Mouse (Mus musculus) urinary bladder, postnatal 10 days (tissue): ENCODE data around the gene Olfr544.

Source experiments
- DNase-seq: peaks from one replicate; pipeline ENCODE4 v3.0.0; 2022; ENCODE audit warnings: low spot score

The Olfr544 gene

DNA sequence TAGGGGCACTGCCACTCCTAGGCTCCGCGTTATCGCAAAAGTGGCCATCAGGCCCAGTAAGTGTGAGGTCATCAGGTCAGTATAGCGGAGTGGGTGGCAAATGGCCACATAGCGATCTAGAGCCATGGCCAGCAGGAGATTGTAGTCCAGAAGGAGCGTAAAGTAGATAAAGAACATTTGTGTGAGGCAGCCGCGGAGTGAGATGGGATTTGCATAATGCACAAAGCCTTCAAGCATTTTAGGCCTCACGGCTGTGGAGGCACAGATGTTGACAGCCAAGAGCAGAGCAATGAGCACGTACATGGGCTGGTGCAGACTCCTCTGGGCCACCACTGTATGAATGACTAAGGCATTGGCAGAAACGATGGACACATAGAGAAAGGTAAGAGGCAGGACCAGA lies 10.7 kb downstream of the Olfr544 start:
- no peak for DNase-seq

DNA sequence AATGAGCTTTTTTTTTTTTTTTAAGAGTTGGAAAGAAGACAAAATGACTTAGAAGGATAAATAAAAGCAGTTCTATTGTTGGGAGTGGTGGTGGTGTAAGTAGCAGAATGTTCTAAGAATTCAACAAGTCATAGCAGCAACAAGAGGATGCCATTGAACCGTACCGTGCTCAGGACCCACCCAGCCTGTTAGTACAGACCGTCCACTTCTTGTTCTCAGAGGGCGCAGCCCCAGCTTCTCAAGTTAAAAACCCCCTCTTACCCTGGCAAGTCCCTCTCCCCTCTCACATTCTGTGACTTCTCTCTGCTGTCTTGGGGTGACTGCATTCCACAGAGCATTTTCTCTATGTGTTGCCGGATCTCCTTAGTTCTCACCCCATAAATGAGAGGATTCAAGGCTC lies 11.5 kb downstream of the Olfr544 start:
- DNase-seq = no peak

DNA sequence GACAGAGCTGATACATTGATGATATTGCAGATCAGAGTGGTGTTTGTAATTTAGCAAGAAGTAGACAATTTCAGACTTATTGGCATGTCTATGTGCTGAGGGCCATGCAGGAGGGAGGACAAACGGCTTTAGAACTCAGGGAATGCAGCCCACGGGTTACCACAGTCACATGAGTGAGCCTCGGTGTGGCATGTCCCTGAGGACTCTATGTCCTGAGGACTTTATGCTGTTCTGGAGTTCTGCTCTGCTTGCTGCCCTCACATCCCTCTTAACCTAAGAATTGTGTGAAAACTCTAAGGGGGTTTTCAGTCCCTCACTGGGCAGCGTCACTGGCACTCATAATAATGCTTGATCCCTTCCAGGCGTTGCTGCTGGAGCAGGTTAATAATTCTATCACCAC lies 15.4 kb downstream of the Olfr544 start:
- DNase-seq = no peak

DNA sequence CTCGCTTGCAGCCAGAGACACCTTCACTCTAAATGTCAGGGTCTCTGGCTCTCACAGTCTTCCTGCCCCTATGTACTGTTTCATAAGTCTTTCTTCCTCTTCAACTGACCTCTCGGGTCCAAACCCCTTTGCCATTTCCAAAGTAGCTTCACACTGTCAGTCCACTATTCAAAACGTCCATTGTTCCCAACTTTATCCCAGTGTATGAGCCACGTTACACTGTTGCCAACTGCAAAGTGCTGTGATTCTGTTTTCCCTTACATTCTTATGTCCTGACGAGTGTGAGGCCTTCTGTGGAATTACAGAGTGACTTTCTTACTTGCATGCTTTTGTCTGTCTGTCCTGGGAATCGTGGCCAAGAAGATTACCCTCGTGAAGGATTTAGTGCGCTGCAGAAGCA lies 20.5 kb downstream of the Olfr544 start:
- no peak for DNase-seq

DNA sequence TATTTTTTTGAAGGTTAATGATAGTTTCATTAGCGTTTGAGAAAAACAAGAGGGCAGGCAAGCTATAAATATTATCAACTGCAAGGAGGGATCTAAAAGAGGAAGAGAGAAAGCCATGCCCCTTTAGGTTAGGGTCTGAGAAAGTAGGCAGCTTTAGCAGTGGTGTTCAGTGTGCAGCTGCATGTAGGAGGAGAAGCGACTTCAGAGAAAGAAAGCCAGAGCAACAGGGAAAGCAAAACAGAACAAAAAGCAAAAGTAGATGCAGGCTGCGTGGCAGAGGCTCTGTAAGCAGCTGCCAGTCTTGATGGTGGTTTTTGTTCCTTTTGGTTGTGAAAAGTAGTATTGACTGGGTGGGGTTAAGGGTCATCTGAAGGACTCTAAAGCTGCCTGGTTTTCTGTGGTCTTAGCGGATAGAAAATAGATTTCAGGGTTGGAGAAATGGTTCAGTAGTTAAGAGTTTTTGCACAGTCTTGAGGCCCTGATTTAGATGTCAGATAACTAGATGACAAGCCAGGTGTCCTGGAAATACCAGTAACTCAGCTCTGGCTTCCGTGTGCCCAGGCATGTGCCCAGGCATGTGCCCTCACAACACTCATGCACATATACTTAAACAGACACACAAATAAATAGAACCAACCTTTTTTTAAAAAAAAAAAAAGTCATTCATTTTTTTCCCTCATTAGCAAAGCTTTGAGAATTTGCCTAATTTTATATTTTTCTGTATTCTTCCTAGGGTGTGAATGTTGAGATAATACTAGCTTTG lies 29.3 kb downstream of the Olfr544 start:
- DNase-seq = no peak

DNA sequence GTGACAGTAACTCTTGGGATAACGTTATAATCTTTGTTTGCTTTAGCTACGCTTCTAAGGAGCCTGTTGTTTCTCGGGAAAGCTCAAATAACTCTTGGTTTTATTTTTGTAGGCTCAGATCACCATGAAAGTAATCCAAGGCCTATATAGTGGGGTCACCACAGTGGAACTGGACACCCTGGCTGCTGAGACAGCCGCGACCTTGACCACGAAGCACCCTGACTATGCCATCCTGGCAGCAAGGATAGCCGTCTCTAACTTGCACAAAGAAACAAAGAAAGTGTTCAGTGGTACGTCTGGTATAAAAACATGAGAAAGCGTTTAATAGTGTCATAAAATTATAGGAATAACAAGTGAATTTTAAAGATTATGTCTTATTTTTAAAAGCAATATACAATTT lies 41.7 kb downstream of the Olfr544 start:
- no peak for DNase-seq

DNA sequence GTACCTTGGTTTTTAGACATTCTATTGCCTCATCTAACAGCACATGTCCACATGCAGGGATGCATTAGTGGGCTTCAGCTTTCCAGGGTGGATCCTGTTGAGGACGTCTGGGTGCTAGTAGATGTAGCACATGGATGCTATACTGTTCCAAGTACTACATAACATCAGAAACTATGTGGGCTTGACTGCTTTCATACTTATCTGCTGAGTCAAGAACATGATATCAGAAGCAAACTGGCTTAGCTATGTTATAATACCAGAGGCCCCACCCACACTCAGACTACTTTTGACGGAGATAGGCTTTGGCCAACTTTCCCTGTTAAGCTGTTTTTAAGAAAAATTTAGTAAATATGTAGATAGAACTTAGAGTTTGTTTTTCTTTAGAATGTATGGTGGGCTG lies 43.8 kb downstream of the Olfr544 start:
- DNase-seq = no peak

DNA sequence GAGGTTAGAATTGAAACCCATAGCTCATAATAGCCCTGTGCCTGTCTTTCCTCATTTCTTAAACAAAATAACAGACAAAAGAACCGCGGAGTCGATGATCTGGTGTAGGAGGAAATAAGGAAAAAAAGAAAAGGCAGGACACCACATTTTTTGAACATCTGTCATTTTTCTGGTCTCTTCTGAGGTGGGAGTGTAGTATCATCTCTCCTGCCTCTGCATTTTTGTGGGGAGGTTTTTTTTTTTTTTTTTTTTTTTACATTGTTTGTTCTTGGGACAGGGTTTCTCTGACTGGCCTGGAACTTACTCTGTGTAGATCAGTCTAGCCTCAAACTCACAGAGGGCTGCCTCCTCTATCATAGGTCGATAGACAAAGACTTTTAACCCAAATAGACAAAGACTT lies 45.7 kb downstream of the Olfr544 start:
- no peak for DNase-seq

DNA sequence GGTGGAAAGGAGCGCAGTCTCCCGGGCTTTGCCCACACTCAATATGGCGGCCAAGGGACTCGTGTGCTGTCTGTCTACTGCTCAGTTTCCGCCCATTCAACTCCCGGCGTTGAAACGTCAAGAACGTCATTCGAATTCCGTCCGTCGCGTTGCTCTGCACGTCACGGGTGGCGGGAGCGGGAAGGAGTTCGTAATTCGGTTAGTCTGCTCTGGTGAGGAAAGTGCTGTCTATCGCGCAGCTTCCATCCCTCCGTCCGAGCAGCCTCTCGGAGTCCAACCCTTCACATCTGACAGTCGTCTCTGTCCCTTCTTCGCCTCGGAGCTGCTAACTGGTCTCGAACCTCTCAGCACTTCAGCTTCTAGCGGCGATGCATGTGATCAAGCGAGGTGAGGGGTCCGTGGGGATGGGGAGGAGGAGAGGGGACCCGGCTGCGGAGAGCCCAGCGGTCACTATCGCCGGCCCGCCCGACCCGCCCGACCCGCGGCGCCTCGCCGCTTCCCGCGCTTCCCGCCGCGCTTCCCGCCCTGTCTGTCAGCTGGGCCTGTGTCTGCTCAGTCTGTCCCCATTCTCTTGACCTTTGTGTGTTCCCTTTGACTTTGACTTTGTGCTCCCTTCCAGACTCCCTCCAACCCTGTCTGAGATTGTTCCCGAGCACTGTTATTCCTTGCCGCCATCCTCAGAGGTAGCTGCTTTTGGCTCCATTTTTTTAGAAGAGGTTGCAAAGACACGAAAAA lies 46.3 kb downstream of the Olfr544 start, which contains the start of gene Rrm1:
Rrm1 (plus strand) TSS at position 39 of the 735 bp plus-strand sequence.
- peak; percentile 73 for DNase-seq

DNA sequence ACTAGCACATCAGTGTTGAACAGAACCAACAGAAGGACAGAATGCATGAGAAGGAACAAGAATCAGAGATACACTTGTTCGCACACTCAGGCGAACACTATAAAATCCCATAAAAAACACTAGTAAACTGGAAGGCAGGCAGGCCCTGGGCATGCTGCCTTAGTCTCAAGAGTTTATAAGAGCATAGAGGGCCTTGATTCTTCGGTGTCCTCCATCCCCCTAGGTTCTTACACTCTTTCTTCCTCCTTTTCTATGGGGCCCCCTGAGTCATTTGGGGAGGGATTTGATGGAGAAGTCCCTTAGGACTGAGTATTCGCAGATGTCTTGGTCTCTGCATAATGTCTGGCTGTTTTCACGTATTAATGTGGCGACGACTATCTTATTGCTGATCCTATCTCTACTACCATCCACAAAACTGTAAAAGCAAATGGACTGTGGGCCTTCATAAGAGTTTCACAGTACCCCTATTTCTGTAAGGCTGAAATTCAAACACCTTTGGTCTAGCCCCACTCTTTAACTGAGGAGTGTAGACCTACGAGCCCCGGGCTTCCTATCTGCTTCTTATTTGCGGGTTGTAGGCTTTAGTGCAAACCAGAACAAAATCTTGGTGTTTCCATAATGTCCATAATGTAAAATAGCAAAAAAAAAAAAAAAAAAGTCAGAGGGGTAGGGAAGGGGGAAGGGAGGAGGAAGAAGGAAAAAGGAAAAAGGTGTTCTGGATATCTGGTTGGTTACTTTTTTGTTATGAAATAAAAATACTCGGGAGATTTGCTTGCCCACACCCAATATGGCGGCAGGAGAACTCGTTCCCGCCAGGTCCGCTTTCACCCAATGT lies 47.1 kb downstream of the Olfr544 start:
- DNase-seq = no peak

DNA sequence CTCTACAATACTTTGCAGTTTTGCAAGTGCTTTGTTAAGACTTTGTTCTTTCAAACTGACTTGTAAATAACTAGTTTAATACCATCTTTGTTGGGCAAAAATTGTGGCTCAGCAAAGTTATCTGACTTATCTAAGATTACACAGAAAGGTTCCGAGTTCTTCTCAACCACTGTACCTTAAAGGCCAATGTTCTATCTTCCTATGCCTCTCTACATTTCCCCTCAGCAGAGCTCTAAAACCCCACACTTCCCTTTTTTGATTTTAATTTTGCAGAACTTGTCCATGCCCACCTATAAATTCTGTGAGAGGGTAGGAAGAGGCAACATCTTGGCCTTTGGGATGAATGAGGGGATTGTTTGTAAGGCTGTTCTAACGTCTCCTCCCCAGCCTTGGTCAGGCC lies 53.8 kb downstream of the Olfr544 start:
- no peak for DNase-seq
